Mouse (Mus musculus) kidney, embryonic 16.5 days (tissue): ENCODE data around the gene Hist1h4k. TPM values are rescaled to one million over a fixed set of nuclear protein-coding genes. Genes with fewer than 3 reads are reported as not detected.
A peak's percentile ranks its signal among the peaks of the same experiment; 100 is the strongest.
"Not testable (repeated sequence)": the region's sequence is repeated elsewhere in the genome, so short reads cannot be mapped to it uniquely, and the experiment has no call there.

Source experiments
- ATAC-seq: fragments of 200-750 bp; cut with Nextera tagmentation; 2 replicates; pipeline ENCODE4 v1.8.0; 2017; ENCODE audit warnings: moderate TSS enrichment; ENCODE audit not compliant: low FRiP score, low TSS enrichment
- H3K27ac ChIP-seq: fragments of 300-500 bp; sonication (generic); 2 replicates; pipeline ENCODE4 v1.5.1; 2014; ENCODE audit warnings: low read length
- H3K27me3 ChIP-seq: fragments of 300-500 bp; sonication (generic); 2 replicates; pipeline ENCODE4 v1.6.1; 2014; ENCODE audit warnings: low read length, control low read depth, mixed read lengths; ENCODE audit not compliant: insufficient read depth
- H3K36me3 ChIP-seq: fragments of 300-500 bp; sonication (generic); 2 replicates; pipeline ENCODE4 v1.6.1; 2014; ENCODE audit warnings: low read length, control low read depth, mixed read lengths; ENCODE audit not compliant: insufficient read depth
- H3K4me1 ChIP-seq: fragments of 300-500 bp; sonication (generic); 2 replicates; pipeline ENCODE4 v1.6.1; 2014; ENCODE audit warnings: low read length, control low read depth, mixed read lengths; ENCODE audit not compliant: insufficient read depth
- H3K4me2 ChIP-seq: fragments of 300-500 bp; sonication (generic); replicated peaks from 2 replicates; pipeline ENCODE4 v1.6.1; 2014; ENCODE audit warnings: low read depth, low read length
- H3K4me3 ChIP-seq: fragments of 300-500 bp; sonication (generic); 2 replicates; pipeline ENCODE4 v1.5.1; 2014; ENCODE audit warnings: mild to moderate bottlenecking, low read length
- H3K9ac ChIP-seq: fragments of 300-500 bp; sonication (generic); replicated peaks from 2 replicates; pipeline ENCODE4 v1.6.1; 2014; ENCODE audit warnings: low read length
- H3K9me3 ChIP-seq: fragments of 300-500 bp; sonication (generic); 2 replicates; pipeline ENCODE4 v1.6.1; 2016; ENCODE audit warnings: low read length, control low read depth
- WGBS: fragments of 180-500 bp; shearing (Covaris S2); extraction: QIAGEN DNeasy Blood & Tissue Kit; methylation state at CpG from one replicate; pipeline ENCODE4 v1.1.7; 2014; 5-methylcytosine and 5-hydroxymethylcytosine counted together
- polyA plus RNA-seq: library from polyadenylated mRNA; unstranded; fragments of >200 nt; fragmentation: Nextera tagmentation; extraction: Ambion mirVana; gene quantifications from 2 replicates; pipeline ENCODE4 v1.2.1, GENCODE M21; 2015

Gene Hist1h4k
- polyA plus RNA-seq, 1 experiment from 2014 or later = 5.9 TPM

DNA sequence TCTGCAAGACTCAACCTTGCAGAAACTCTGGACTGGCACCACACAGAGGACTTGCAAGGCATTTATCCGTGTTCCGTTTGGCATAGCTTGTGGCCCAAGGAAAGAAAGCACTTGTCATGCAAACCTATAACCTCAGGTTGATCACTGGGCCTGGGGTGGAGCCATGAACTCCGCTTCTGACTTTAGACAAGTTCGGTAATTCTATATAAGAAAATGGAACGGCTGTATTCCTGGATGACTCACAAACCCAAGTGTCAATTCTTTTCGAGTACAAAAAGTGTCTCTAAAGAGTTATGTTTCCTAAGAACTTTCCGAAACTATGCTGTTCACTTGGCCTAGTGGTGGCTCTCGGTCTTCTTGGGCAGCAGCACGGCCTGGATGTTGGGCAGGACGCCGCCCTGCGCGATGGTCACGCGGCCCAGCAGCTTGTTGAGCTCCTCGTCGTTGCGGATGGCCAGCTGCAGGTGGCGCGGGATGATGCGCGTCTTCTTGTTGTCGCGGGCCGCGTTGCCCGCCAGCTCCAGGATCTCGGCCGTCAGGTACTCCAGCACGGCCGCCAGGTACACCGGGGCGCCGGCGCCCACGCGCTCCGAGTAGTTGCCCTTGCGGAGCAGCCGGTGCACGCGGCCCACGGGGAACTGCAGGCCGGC, 29.1 kb downstream of the Hist1h4k start:
- Histone ChIP-seq H3K4me2 (peak overlapping the region; percentile 65), H3K4me1 (peaks cover 29% of the 10 kb centered on the region), H3K4me3 (peak overlapping the region; percentile 47), H3K9ac (peak overlapping the region; percentile 67), H3K27ac (peak overlapping the region; percentile 86)
- not testable (repeated sequence) for H3K36me3 ChIP-seq, H3K27me3 ChIP-seq, H3K9me3 ChIP-seq
- WGBS = 1% methylated on average over 16 of the region's 44 CpGs
- ATAC-seq = peak; percentile 5; the same call in 1 of the 2 replicates

DNA sequence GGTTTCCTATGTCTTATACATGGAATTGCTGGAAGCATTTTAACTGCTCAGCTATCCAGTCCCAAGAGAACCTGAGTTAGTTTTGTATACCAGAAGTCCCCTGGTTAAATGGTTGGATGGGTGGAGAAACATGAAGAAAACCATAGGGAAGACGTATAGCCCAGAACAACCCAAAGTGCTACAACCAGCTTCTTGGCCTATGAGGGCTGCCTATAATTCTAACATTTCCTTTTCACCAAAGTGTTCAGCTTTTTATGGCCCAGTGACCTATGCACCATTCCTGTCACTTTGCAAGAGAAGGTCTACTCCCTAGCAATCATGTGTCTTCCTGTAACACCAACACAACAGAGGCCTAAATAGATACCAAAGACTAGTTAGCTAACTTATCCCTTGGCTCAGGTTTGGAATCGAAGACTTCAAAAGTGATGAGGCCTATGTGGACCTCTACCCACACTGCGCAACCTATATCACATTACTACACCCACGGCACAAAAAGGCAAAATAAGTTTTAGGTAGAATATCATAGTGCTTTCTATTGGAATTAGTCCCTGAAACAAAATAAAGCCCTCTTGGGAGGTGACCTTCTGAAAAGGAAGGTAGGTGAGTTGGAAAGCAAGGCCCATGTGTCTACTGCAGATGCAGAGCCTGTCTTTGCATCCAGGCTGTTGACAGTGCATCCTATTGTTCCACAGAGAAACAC, 31.8 kb downstream of the Hist1h4k start:
- Histone ChIP-seq H3K27ac (peak overlapping the region; percentile 91), H3K4me1 (peaks cover 39% of the 10 kb centered on the region), H3K4me3 (peak overlapping the region; percentile 50), H3K4me2 (peak overlapping the region; percentile 62), H3K9me3 (no peaks in the 10 kb centered on the region), H3K9ac (peak overlapping the region; percentile 78), H3K27me3 (no peaks in the 10 kb centered on the region), H3K36me3 (no peaks in the 10 kb centered on the region)
- 48% methylated on average over 4 of the region's 4 CpGs for WGBS
- no peak for ATAC-seq

DNA sequence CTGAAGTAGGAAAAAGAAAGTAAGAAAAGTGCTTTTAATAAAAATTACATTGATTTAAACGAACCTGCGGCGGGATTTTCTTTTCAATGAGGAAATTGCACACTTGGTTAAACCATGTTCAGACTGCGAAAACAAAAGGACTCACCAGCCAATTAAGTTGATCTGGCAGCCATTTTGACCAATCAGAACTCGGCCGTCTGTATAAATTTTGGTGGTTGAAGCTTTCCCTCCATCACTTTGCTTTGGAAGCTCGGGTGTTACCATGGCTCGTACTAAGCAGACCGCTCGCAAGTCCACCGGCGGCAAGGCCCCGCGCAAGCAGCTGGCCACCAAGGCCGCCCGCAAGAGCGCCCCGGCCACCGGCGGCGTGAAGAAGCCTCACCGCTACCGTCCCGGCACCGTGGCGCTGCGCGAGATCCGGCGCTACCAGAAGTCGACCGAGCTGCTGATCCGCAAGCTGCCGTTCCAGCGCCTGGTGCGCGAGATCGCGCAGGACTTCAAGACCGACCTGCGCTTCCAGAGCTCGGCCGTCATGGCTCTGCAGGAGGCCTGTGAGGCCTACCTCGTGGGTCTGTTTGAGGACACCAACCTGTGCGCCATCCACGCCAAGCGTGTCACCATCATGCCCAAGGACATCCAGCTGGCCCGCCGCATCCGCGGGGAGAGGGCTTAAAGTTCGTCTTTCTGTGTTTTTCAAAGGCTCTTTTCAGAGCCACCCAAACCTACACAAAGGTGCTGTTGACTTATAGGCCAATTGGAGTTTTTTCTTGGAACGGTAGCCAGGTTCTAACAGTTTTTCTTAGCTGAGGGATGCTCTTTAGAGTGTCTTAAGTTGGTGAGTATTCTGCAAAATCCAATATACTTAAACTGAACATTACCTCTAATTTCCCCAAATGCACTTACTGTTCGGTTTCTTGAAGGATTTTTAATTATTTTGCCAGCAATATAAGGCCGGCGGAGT, 32.6 kb downstream of the Hist1h4k start, which contains the start of gene Hist1h3h:
Hist1h3h (plus strand) TSS at position 263 of the 961 bp plus-strand sequence.
- peak within 1 kb of the TSS; percentile 56 for H3K4me3 ChIP-seq
- WGBS = under 1% methylated on average over 27 of the region's 56 CpGs
- not testable (repeated sequence) for H3K27me3 ChIP-seq, H3K36me3 ChIP-seq, H3K9me3 ChIP-seq
- H3K4me2 ChIP-seq = peak within 1 kb of the TSS; percentile 88
- H3K9ac ChIP-seq = peak within 1 kb of the TSS; percentile 85
- H3K27ac ChIP-seq = peak within 1 kb of the TSS; percentile 99
- ATAC-seq = peak; percentile 37; the same call in 1 of the 2 replicates
- H3K4me1 ChIP-seq = peaks cover 37% of the 10 kb centered on the region

DNA sequence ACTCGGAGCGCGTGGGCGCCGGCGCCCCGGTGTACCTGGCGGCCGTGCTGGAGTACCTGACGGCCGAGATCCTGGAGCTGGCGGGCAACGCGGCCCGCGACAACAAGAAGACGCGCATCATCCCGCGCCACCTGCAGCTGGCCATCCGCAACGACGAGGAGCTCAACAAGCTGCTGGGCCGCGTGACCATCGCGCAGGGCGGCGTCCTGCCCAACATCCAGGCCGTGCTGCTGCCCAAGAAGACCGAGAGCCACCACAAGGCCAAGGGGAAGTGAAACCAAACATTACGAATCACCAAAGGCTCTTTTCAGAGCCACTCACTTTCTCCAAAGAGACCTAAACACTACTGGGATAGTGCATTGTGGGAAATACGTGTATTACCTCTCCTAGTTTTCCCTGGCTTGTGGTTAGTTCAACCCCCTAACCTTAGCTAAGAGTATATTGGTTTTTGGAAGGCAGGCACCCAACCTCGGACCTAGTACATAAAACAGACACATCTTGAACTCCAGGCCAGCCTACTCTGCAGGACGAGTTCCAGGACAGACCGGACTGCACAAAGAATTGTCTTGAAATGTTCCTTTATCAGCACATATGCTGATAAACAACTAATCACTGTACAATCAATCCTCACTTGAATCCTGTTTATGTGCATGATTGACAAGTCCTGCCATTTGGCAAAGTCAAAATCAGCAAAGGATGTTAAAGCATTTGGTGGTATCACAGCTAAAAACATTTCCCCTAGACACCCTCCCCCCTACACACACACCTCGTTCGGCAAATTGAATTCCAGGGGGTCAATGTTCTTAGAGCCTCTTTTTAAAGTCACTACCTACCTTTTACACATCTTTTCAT, 33.5 kb downstream of the Hist1h4k start:
- WGBS = 0% methylated on average over 9 of the region's 38 CpGs

DNA sequence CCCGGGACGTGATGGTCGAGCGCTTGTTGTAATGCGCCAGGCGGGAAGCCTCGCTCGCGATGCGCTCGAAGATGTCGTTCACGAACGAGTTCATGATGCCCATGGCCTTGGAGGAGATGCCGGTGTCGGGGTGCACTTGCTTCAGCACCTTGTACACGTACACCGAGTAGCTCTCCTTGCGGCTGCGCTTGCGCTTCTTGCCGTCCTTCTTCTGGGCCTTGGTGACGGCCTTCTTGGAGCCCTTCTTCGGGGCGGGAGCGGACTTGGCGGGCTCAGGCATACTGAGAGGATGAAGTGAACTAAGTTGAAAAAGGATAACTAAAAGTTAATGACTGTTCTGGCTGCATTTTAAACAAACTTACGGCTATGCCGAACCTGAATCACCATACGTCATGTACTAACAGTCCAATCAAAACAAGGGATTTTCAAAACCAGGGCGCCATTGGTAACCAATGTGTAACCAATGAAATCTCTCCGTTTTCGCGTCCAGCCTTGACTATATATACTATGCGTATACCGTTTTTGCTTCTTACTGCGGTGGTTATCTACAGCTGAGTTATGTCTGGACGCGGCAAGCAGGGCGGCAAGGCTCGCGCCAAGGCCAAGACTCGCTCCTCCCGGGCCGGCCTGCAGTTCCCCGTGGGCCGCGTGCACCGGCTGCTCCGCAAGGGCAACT, 34.3 kb downstream of the Hist1h4k start, which contains the start of the genes Hist1h2bl and Hist1h2ai:
Hist1h2bl (minus strand) TSS at position 280 of the 676 bp plus-strand sequence.
Hist1h2ai (plus strand) TSS at position 559 of the 676 bp plus-strand sequence.
- ATAC-seq = peak; percentile 93
- WGBS = under 1% methylated on average over 25 of the region's 50 CpGs
- not testable (repeated sequence) for H3K36me3 ChIP-seq, H3K9me3 ChIP-seq, H3K27me3 ChIP-seq
- H3K9ac ChIP-seq = peak within 1 kb of the TSS; percentile 85
- H3K4me1 ChIP-seq = peaks cover 34% of the 10 kb centered on the region
- peak within 1 kb of the TSS; percentile 99 for H3K27ac ChIP-seq
- peak within 1 kb of the TSS; percentile 56 for H3K4me3 ChIP-seq
- peak within 1 kb of the TSS; percentile 88 for H3K4me2 ChIP-seq

More for the DNA sequence above, 33.5 kb downstream of the Hist1h4k start:
- H3K9ac ChIP-seq = peak overlapping the region; percentile 85
- peak overlapping the region; percentile 88 for H3K4me2 ChIP-seq
- H3K9me3 ChIP-seq, H3K36me3 ChIP-seq, H3K27me3 ChIP-seq: not testable (repeated sequence)
- peak overlapping the region; percentile 56 for H3K4me3 ChIP-seq
- peak overlapping the region; percentile 99 for H3K27ac ChIP-seq
- peaks cover 35% of the 10 kb centered on the region for H3K4me1 ChIP-seq
- ATAC-seq = peak; percentile 3; the same call in 1 of the 2 replicates

DNA sequence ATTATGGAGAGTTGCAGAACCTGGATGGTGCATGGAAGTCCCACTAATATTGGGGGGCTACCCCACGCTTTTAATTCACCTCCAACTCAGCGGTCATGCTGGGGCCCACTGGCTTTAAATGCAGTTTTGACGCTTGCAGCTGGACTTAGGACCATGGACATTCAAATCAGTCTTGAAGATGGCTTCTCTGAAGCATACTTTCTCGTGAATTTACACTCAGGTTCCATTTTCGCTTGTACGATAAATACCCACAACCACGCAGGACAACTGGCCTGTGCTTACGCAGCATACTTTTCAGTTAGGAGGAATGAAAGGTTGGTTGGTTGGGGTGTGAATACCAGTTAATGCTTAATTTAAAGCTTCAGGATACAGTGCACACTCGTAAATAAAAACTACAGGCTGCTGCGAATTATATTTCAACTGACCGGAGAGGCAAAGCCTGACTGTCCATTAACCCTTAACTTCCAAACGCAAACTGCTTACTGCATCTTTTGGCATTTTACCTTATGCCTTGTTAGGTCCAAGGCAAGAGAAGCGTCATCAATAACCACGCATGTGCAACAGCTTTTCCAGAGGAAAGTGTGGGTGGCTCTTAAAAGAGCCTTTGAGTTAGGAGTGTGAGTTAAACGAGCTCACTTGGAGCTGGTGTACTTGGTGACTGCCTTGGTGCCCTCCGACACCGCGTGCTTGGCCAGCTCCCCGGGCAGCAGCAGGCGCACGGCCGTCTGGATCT, 35.0 kb downstream of the Hist1h4k start:
- no peaks in the 10 kb centered on the region for H3K36me3 ChIP-seq
- WGBS = under 1% methylated on average over 19 of the region's 22 CpGs
- H3K27me3 ChIP-seq = no peaks in the 10 kb centered on the region
- no peak for ATAC-seq
- peaks cover 29% of the 10 kb centered on the region for H3K4me1 ChIP-seq
- peak overlapping the region; percentile 88 for H3K4me2 ChIP-seq
- peak overlapping the region; percentile 78 for H3K9ac ChIP-seq
- no peaks in the 10 kb centered on the region for H3K9me3 ChIP-seq
- peak overlapping the region; percentile 96 for H3K27ac ChIP-seq
- peak overlapping the region; percentile 56 for H3K4me3 ChIP-seq

DNA sequence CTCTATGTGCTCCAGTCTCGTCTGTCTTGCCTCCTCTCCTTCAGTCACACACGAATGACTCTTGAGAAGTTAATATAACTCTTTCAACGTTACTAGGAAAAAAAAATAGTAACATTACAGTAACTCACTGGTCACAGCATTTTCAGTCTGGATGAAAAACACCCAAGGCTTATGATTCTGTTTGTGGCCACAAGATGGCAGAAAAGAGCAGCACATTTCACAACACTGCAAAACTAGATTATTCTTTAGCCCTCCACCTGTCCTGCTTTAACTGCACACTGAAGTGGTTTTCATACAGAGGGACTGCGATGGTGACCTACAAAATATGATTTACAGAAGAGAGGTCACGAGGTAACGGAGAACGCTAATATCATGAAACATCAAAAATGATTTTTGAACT, 35.6 kb downstream of the Hist1h4k start:
- no peaks in the 10 kb centered on the region for H3K9me3 ChIP-seq
- H3K36me3 ChIP-seq = no peaks in the 10 kb centered on the region
- 1% methylated on average over 7 of the region's 7 CpGs for WGBS
- ATAC-seq = no peak
- H3K9ac ChIP-seq = peak overlapping the region; percentile 78
- peak overlapping the region; percentile 88 for H3K4me2 ChIP-seq
- H3K4me1 ChIP-seq = peaks cover 25% of the 10 kb centered on the region
- peak overlapping the region; percentile 96 for H3K27ac ChIP-seq
- H3K27me3 ChIP-seq = no peaks in the 10 kb centered on the region
- H3K4me3 ChIP-seq = peak overlapping the region; percentile 56

DNA sequence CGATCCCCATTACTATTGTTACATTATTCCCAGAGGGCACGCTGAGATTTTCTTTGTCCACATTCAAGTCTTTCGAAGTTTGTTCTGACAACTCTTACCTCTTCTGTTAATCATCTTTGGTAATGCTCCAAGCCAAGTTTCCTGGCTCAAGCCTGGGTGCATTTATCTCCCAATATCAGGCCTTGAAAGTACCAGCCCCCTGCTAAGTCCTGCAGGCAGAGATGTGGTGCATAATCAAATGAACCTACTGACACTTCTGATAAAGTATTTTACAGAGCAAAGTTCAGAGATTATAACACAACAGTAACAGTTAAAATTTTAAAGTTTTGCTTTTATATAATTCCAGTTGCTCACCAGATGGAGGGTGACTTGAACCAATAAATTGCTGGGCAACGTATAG, 38.6 kb downstream of the Hist1h4k start:
- Histone ChIP-seq H3K4me2 (peak overlapping the region; percentile 70), H3K4me3 (peak overlapping the region; percentile 63), H3K27ac (no peak overlapping the region), H3K4me1 (peaks cover 10% of the 10 kb centered on the region), H3K36me3 (no peaks in the 10 kb centered on the region), H3K9me3 (no peaks in the 10 kb centered on the region), H3K9ac (peak overlapping the region; percentile 66), H3K27me3 (no peaks in the 10 kb centered on the region)
- WGBS = 31% methylated on average over 4 of the region's 4 CpGs
- no peak for ATAC-seq
